Mouse (Mus musculus): ENCODE results near the gene Ankrd11.

- TF ChIP-seq POLR2A (IDR thresholded peaks at IDR 0.05; ENCODE audit: borderline replicate concordance, extremely low read depth, low read depth, low read length): no peak
- no peak for TF ChIP-seq CTCF (IDR thresholded peaks at IDR 0.05; ENCODE audit: insufficient read depth, low read length)
Measured at GRCm38 (mm10) chr8:123032730-123033129, 9.3 kb downstream of the Ankrd11 start.
